Mouse (Mus musculus) cortical plate, adult 2 months (tissue): ENCODE measurements around the gene Kif3b. TPM values are rescaled to one million over a fixed set of nuclear protein-coding genes. Genes with fewer than 3 reads are reported as not detected.
A peak's percentile ranks its signal among the peaks of the same experiment; 100 is the strongest.

Experiments used
- H3K27ac ChIP-seq: fragments of 200-500 bp; 2 replicates; pipeline ENCODE4 v1.5.1; 2012; ENCODE audit warnings: low read length, control low read depth, inconsistent platforms; ENCODE audit not compliant: insufficient read depth
- H3K4me1 ChIP-seq: fragments of 200-500 bp; 2 replicates; pipeline ENCODE4 v1.6.1; 2011; ENCODE audit warnings: low read length; ENCODE audit not compliant: control insufficient read depth, insufficient read depth
- H3K4me3 ChIP-seq: fragments of 200-500 bp; 2 replicates; pipeline ENCODE4 v1.5.1; 2011; ENCODE audit warnings: mild to moderate bottlenecking, low read length, control low read depth; ENCODE audit not compliant: insufficient read depth
- CTCF ChIP-seq: fragments of 200-500 bp; IDR thresholded peaks from 2 replicates; pipeline ENCODE4 v1.5.1; 2011; ENCODE audit warnings: mild to moderate bottlenecking, control low read depth, low read length; ENCODE audit not compliant: insufficient read depth; ENCODE audit errors: extremely low read depth
- POLR2A ChIP-seq: fragments of 200-500 bp; IDR thresholded peaks from 2 replicates; pipeline ENCODE4 v1.6.1; 2011; ENCODE audit warnings: mild to moderate bottlenecking, low read length, control low read depth; ENCODE audit not compliant: insufficient read depth; ENCODE audit errors: extremely low read depth
- polyA plus RNA-seq: library from polyadenylated mRNA; depleted of rRNA; stranded (reverse); fragments of >200 nt; gene quantifications from 2 replicates; pipeline ENCODE4 v1.2.3, GENCODE M21; 2012

The Kif3b gene
- polyA plus RNA-seq, 1 experiment: 34.6 TPM

- no peaks in the 10 kb centered on the region for H3K4me1 ChIP-seq
- H3K27ac ChIP-seq: no peak overlapping the region
- no peak overlapping the region for H3K4me3 ChIP-seq
- TF ChIP-seq CTCF (no peak), POLR2A (no peak)
Measured at GRCm38 (mm10) chr2:153325706-153326376, 34.6 kb downstream of the Kif3b start.

GRCm38 (mm10) chr2:153332271-153332670 lies 41.1 kb downstream of the Kif3b start:
- Histone ChIP-seq H3K4me1 (peaks cover 2% of the 10 kb centered on the region; the same call in 1 of the 2 replicates), H3K27ac (no peak overlapping the region), H3K4me3 (no peak overlapping the region)
- TF ChIP-seq CTCF (no peak), POLR2A (no peak)

GRCm38 (mm10) chr2:153332981-153333380 lies 41.8 kb downstream of the Kif3b start:
- peaks cover 2% of the 10 kb centered on the region; the same call in 1 of the 2 replicates for H3K4me1 ChIP-seq
- TF ChIP-seq POLR2A: no peak
- TF ChIP-seq CTCF: no peak
- no peak overlapping the region for H3K4me3 ChIP-seq
- 0 out of 2 replicates have a peak overlapping the region, but pooled peaks have one; percentile 62 for H3K27ac ChIP-seq

GRCm38 (mm10) chr2:153333822-153334232 lies 42.6 kb downstream of the Kif3b start:
- Histone ChIP-seq H3K4me1 (peaks cover 2% of the 10 kb centered on the region; the same call in 1 of the 2 replicates), H3K4me3 (no peak overlapping the region), H3K27ac (no peak overlapping the region)
- TF ChIP-seq CTCF (no peak), POLR2A (no peak)

GRCm38 (mm10) chr2:153334281-153334680 lies 43.1 kb downstream of the Kif3b start:
- peaks cover 2% of the 10 kb centered on the region; the same call in 1 of the 2 replicates for H3K4me1 ChIP-seq
- H3K4me3 ChIP-seq: no peak overlapping the region
- H3K27ac ChIP-seq: no peak overlapping the region
- no peak for TF ChIP-seq CTCF
- TF ChIP-seq POLR2A: no peak

- Histone ChIP-seq H3K4me1 (peaks cover 2% of the 10 kb centered on the region; the same call in 1 of the 2 replicates), H3K4me3 (no peak overlapping the region), H3K27ac (no peak overlapping the region)
- TF ChIP-seq POLR2A: no peak
- no peak for TF ChIP-seq CTCF
Measured at GRCm38 (mm10) chr2:153336117-153336516, 44.9 kb downstream of the Kif3b start.

GRCm38 (mm10) chr2:153338361-153339350 lies 47.4 kb downstream of the Kif3b start:
- TF ChIP-seq CTCF (no peak), POLR2A (no peak)
- H3K4me3 ChIP-seq: no peak overlapping the region
- H3K27ac ChIP-seq: no peak overlapping the region
- H3K4me1 ChIP-seq: no peaks in the 10 kb centered on the region

GRCm38 (mm10) chr2:153342166-153342565 lies 51.0 kb downstream of the Kif3b start:
- no peak overlapping the region for H3K27ac ChIP-seq
- H3K4me3 ChIP-seq: no peak overlapping the region
- TF ChIP-seq CTCF (no peak), POLR2A (no peak)
- H3K4me1 ChIP-seq: no peaks in the 10 kb centered on the region; the same call in 1 of the 2 replicates

- Histone ChIP-seq H3K4me3 (no peak overlapping the region), H3K27ac (no peak overlapping the region), H3K4me1 (no peaks in the 10 kb centered on the region; the same call in 1 of the 2 replicates)
- TF ChIP-seq POLR2A (no peak), CTCF (no peak)
Measured at GRCm38 (mm10) chr2:153342602-153343001, 51.4 kb downstream of the Kif3b start.
